In genomic region chr2:19657881-19658589, GRCm38 (mm10) we compare ENCODE assay signal across 8 mouse cellular contexts. TPM values are rescaled to one million over a fixed set of nuclear protein-coding genes. Genes with fewer than 3 reads are reported as not detected.
A peak's percentile ranks its signal among the peaks of the same experiment; 100 is the strongest.
DNase-seq lines count a peak whose midpoint lies in the region; ATAC-seq and TF ChIP-seq lines count a peak whose summit lies in the region.

No protein-coding gene starts in this region.

- no peaks in the 10 kb centered on the region for H3K36me3 ChIP-seq in forebrain, embryonic 15.5 days
- H3K36me3 ChIP-seq in lung, embryonic 16.5 days (ENCODE audit: control insufficient read depth, insufficient read depth, low read length) = no peaks in the 10 kb centered on the region
- H3K36me3 ChIP-seq in thymus, adult 2 months (ENCODE audit: control insufficient read depth, insufficient read depth, low read length) = no peaks in the 10 kb centered on the region

- no peaks in the 10 kb centered on the region for H3K9me3 ChIP-seq in forebrain, embryonic 15.5 days
- no peaks in the 10 kb centered on the region for H3K9me3 ChIP-seq in lung, embryonic 16.5 days (ENCODE audit: control insufficient read depth, low read length)

- no peak for TF ChIP-seq POLR2A in olfactory bulb, adult 2 months (IDR thresholded peaks at IDR 0.05; ENCODE audit: insufficient read depth, low read depth, low read length)
- no peak for TF ChIP-seq POLR2A in thymus, adult 2 months (IDR thresholded peaks at IDR 0.05; ENCODE audit: control insufficient read depth, extremely low read depth, insufficient read depth, low read length, poor library complexity)

- peak overlapping the region; percentile 92 for H3K27ac ChIP-seq in forebrain, embryonic 15.5 days (replicated peaks)
- H3K27ac ChIP-seq in lung, embryonic 16.5 days (ENCODE audit: low read length) = peak overlapping the region; percentile 97
- peak overlapping the region; percentile 86 for H3K27ac ChIP-seq in olfactory bulb, adult 2 months (ENCODE audit: insufficient read depth, low read depth, low read length)
- peak overlapping the region; percentile 41 for H3K27ac ChIP-seq in thymus, adult 2 months (ENCODE audit: control insufficient read depth, insufficient read depth, low read length)

- peak overlapping the region; percentile 75 for H3K9ac ChIP-seq in forebrain, embryonic 15.5 days (replicated peaks)
- H3K9ac ChIP-seq in lung, embryonic 16.5 days (ENCODE audit: low read length) = peak overlapping the region; percentile 91

- under 1% methylated on average over 92 of the region's 108 CpGs for WGBS in forebrain, embryonic 15.5 days
- under 1% methylated on average over 58 of the region's 108 CpGs for whole genome bisulfite sequencing in lung, embryonic 16.5 days
- under 1% methylated on average over 106 of the region's 108 CpGs for WGBS in olfactory bulb, adult 2 months
- WGBS in thymus, adult 2 months = under 1% methylated on average over 107 of the region's 108 CpGs

- DNase-seq in adrenal gland, postnatal 25 days = peak; percentile 69
- DNase-seq in heart, postnatal 4 days = peak; percentile 69
- peak; percentile 53 for DNase-seq in layer of hippocampus, adult 9-11 months
- DNase-seq in thymus, adult 2 months = peak; percentile 78

- TF ChIP-seq CTCF in olfactory bulb, adult 2 months (IDR thresholded peaks at IDR 0.05; ENCODE audit: insufficient read depth, low read depth, low read length) = 0 out of 2 replicates have a peak, but pooled peaks have one; percentile 16
- TF ChIP-seq CTCF in thymus, adult 2 months (IDR thresholded peaks at IDR 0.05; ENCODE audit: borderline replicate concordance, control insufficient read depth, extremely low read depth, insufficient read depth, low read length, poor library complexity) = no peak

- peak overlapping the region; percentile 92 for H3K4me3 ChIP-seq in forebrain, embryonic 15.5 days
- H3K4me3 ChIP-seq in lung, embryonic 16.5 days (ENCODE audit: low read length) = peak overlapping the region; percentile 86
- peak overlapping the region; percentile 77 for H3K4me3 ChIP-seq in olfactory bulb, adult 2 months (ENCODE audit: insufficient read depth, low read depth, low read length)
- H3K4me3 ChIP-seq in thymus, adult 2 months (ENCODE audit: control insufficient read depth, insufficient read depth, low read length) = peak overlapping the region; percentile 63

- ATAC-seq in CD4-positive, CD25-positive, alpha-beta regulatory T cell, adult 4 months = peak; percentile 33
- peak; percentile 91 for ATAC-seq in forebrain, embryonic 15.5 days (replicated peaks)
- peak; percentile 88 for ATAC-seq in lung, embryonic 16.5 days (ENCODE audit: low read depth)

- peak overlapping the region; percentile 59 for H3K4me2 ChIP-seq in forebrain, embryonic 15.5 days (replicated peaks)
- peak overlapping the region; percentile 80 for H3K4me2 ChIP-seq in lung, embryonic 16.5 days (ENCODE audit: low read depth, low read length)

- peaks cover 21% of the 10 kb centered on the region for H3K4me1 ChIP-seq in forebrain, embryonic 15.5 days
- H3K4me1 ChIP-seq in lung, embryonic 16.5 days (replicated peaks; ENCODE audit: control insufficient read depth, insufficient read depth, low read length) = peaks cover 23% of the 10 kb centered on the region
- peaks cover 4% of the 10 kb centered on the region; the same call in 1 of the 2 replicates for H3K4me1 ChIP-seq in olfactory bulb, adult 2 months (ENCODE audit: control insufficient read depth, insufficient read depth, low read length)
- H3K4me1 ChIP-seq in thymus, adult 2 months (replicated peaks; ENCODE audit: control insufficient read depth, insufficient read depth, low read length) = peaks cover 10% of the 10 kb centered on the region

- H3K27me3 ChIP-seq in forebrain, embryonic 15.5 days = peaks cover 6% of the 10 kb centered on the region; the same call in 1 of the 2 replicates
- H3K27me3 ChIP-seq in lung, embryonic 16.5 days (ENCODE audit: control insufficient read depth, insufficient read depth, low read depth, low read length) = no peaks in the 10 kb centered on the region
- no peaks in the 10 kb centered on the region for H3K27me3 ChIP-seq in thymus, adult 2 months (ENCODE audit: control insufficient read depth, insufficient read depth, low read length)

RNA-seq across cellular contexts. Expression of gene Otud1, which starts 0.5 kb away (rescaled TPM):
- 1 to 10 TPM; 1.0 to 2.2 TPM for polyA plus RNA-seq in CD4-positive, CD25-positive, alpha-beta regulatory T cell, adult 4 months (2017; shearing (Covaris generic))
- 6.2 and 8.0 TPM in 2 replicates for total RNA-seq in adrenal gland, postnatal 25 days (2021)
- 1.8 and 1.9 TPM in 2 replicates for polyA plus RNA-seq in forebrain, embryonic 15.5 days (2015; fragmentation: Nextera tagmentation; extraction: Ambion mirVana)
- total RNA-seq in heart, postnatal 4 days (2021) = 10 to 100 TPM; 37.0 to 38.4 TPM
- 4.6 and 5.3 TPM in 2 replicates for polyA plus RNA-seq in lung, embryonic 16.5 days (2015; fragmentation: Nextera tagmentation; extraction: Ambion mirVana)
- polyA plus RNA-seq in olfactory bulb, adult 2 months (2012; ENCODE audit: insufficient read depth, insufficient read length, low replicate concordance, missing spikeins) = not detected in 2 replicates
- polyA plus RNA-seq in thymus, adult 2 months (2012; rRNA removed) = 16.1 and 33.1 TPM in 2 replicates

Comparison
In these comparisons a context has a peak if more than half of its experiments do, and no peak if none do; other contexts are left out.
1. Peak in every context shown above with its lines: DNase-seq, ATAC-seq, H3K4me3 ChIP-seq and H3K27ac ChIP-seq.
2. ATAC-seq: peak in every context shown above with its lines; median percentile 91 in forebrain, embryonic 15.5 days; 88 in lung, embryonic 16.5 days; 33 in CD4-positive, CD25-positive, alpha-beta regulatory T cell, adult 4 months.
3. H3K27ac ChIP-seq: peak in every context shown above with its lines; median percentile 97 in lung, embryonic 16.5 days; 92 in forebrain, embryonic 15.5 days; 86 in olfactory bulb, adult 2 months; 41 in thymus, adult 2 months.